22 mouse cellular contexts compared by ENCODE assay signal in genomic region chr6:40209172-40209571, GRCm38 (mm10).
DNase-seq lines count a peak whose midpoint lies in the region; ATAC-seq and TF ChIP-seq lines count a peak whose summit lies in the region.
"Had no signal": no experiment of that assay in that cellular context is flagged by ENCODE, and none has a peak within 500 bp of the region (broad histone marks: within the 10 kb centered on the region; RNA-seq: fewer than 3 reads in every experiment).

No protein-coding gene starts in this region.

- ATAC-seq in intestine, postnatal 0 days: peak; percentile 38; the same call in 1 of the 2 replicates
- ATAC-seq in activated CD4-positive, CD25-positive, alpha-beta regulatory T cell, adult 4 months: no peak
- ATAC-seq: forebrain, embryonic 14.5 days; forebrain, postnatal 0 days had no signal

- H3K27me3 ChIP-seq in intestine, postnatal 0 days (replicated peaks; ENCODE audit: control insufficient read depth, insufficient read depth, low read length): no peaks in the 10 kb centered on the region
- H3K27me3 ChIP-seq: hindbrain, embryonic 12.5 days; hindbrain, embryonic 15.5 days had no signal

- no peak overlapping the region for H3K4me3 ChIP-seq in left cerebral cortex, adult 2 months
- no peak overlapping the region for H3K4me3 ChIP-seq in intestine, postnatal 0 days (ENCODE audit: low read depth, low read length)
- H3K4me3 ChIP-seq: gastrocnemius, adult 2 months; heart, adult 2 months; hindbrain, embryonic 12.5 days; hindbrain, embryonic 15.5 days had no signal

- H3K4me2 ChIP-seq in intestine, postnatal 0 days (replicated peaks; ENCODE audit: low read depth): no peak overlapping the region
- H3K4me2 ChIP-seq: heart, embryonic 11.5 days; hindbrain, embryonic 12.5 days; hindbrain, embryonic 15.5 days had no signal

- peak; percentile 19 for DNase-seq in adrenal gland, adult 8-10 months
- DNase-seq in adrenal gland, postnatal 25 days: no peak
- no peak for DNase-seq in left cerebral cortex, adult 2 months (ENCODE audit: extremely low spot score in 1 of 2, low spot score in 2 of 2)
- DNase-seq in left cerebral cortex, postnatal 36 days (ENCODE audit: low spot score in 2 of 2): no peak
- no peak for DNase-seq in Muller cell, postnatal 12 days (ENCODE audit: inconsistent ontology term)
- DNase-seq: adrenal gland, postnatal 14 days; B cell, adult 2 months; cerebellum, adult 18-20 months; cerebellum, adult 9-10 months; cerebellum, postnatal 14 days; forebrain, postnatal 0 days; gastrocnemius, adult 2 months; gastrocnemius, postnatal 14 days; heart, adult 2 months; kidney, adult 11 months had no signal

- TF ChIP-seq CTCF in left cerebral cortex, adult 2 months (IDR thresholded peaks at IDR 0.05): no peak
- no peak for TF ChIP-seq CTCF in intestine, postnatal 0 days (IDR thresholded peaks at IDR 0.05; ENCODE audit: low read depth)

- intact Hi-C loops in left cerebral cortex, adult 2 months (cut with DNase I): no loop called here
- intact Hi-C loops in left cerebral cortex, postnatal 36 days (cut with DNase I): no loop called here

- no peaks in the 10 kb centered on the region for H3K9me3 ChIP-seq in intestine, postnatal 0 days (ENCODE audit: control insufficient read depth)
- H3K9me3 ChIP-seq: G1E; hindbrain, embryonic 12.5 days; hindbrain, embryonic 15.5 days had no signal

- no peaks in the 10 kb centered on the region for H3K36me3 ChIP-seq in intestine, postnatal 0 days (ENCODE audit: control insufficient read depth, insufficient read depth)
- H3K36me3 ChIP-seq: G1E had no signal

- H3K27ac ChIP-seq in left cerebral cortex, adult 2 months: peak overlapping the region; percentile 53
- H3K27ac ChIP-seq in intestine, postnatal 0 days (ENCODE audit: low read depth, low read length): no peak overlapping the region
- H3K27ac ChIP-seq: gastrocnemius, adult 2 months; heart, adult 2 months; hindbrain, embryonic 12.5 days; hindbrain, embryonic 15.5 days had no signal

- H3K9ac ChIP-seq in intestine, postnatal 0 days (ENCODE audit: low read depth, low read length): no peak overlapping the region
- H3K9ac ChIP-seq: forebrain, postnatal 0 days; hindbrain, embryonic 12.5 days; hindbrain, embryonic 15.5 days had no signal

- no peaks in the 10 kb centered on the region for H3K4me1 ChIP-seq in intestine, postnatal 0 days (replicated peaks; ENCODE audit: control insufficient read depth, insufficient read depth, low read length)
- H3K4me1 ChIP-seq: hindbrain, embryonic 12.5 days had no signal

- WGBS in intestine, postnatal 0 days: 43% methylated on average over 2 of the region's 2 CpGs
